Mouse (Mus musculus): ENCODE data around the gene Ccdc13. TPM values are rescaled to one million over a fixed set of nuclear protein-coding genes. Genes with fewer than 3 reads are reported as not detected.
A peak's percentile ranks its signal among the peaks of the same experiment; 100 is the strongest.

Gene Ccdc13
- polyA plus RNA-seq, 1 experiment from 2014 or later, result 0.56 TPM

DNA sequence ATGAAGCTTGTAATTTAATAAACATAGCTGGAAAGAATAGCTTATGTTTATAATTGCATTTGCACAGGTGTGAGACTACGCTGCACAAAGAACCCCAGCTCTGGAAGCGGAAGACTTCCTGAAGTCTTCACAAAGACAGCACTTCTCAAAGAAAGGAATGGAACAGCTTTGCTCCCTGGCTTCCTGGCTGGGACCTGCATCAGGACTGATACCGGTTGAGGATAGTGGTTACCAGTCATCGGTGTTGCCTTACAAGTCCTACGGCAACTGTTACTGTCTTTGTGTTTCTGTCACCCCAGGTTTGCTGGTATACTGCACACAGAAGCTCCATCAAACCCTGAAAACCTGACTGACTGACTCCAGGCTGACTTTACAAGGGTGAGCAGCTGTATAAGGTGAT, 30.2 kb upstream of the Ccdc13 start:
- Histone ChIP-seq H3K4me3 (replicated peaks; ENCODE audit: low read length) (no peak overlapping the region), H3K4me1 (ENCODE audit: control insufficient read depth, insufficient read depth, low read length) (peaks cover 17% of the 10 kb centered on the region), H3K9ac (ENCODE audit: low read length) (no peak overlapping the region), H3K4me2 (ENCODE audit: low read depth, low read length) (no peak overlapping the region), H3K27ac (ENCODE audit: low read length) (no peak overlapping the region), H3K9me3 (replicated peaks; ENCODE audit: control insufficient read depth, low read length) (no peaks in the 10 kb centered on the region), H3K27me3 (ENCODE audit: control insufficient read depth, insufficient read depth, low read length) (no peaks in the 10 kb centered on the region), H3K36me3 (ENCODE audit: control insufficient read depth, insufficient read depth, low read length) (no peaks in the 10 kb centered on the region)
- 77% methylated on average over 5 of the region's 5 CpGs for WGBS
- ATAC-seq (ENCODE audit: insufficient read depth, low FRiP score), result no peak

DNA sequence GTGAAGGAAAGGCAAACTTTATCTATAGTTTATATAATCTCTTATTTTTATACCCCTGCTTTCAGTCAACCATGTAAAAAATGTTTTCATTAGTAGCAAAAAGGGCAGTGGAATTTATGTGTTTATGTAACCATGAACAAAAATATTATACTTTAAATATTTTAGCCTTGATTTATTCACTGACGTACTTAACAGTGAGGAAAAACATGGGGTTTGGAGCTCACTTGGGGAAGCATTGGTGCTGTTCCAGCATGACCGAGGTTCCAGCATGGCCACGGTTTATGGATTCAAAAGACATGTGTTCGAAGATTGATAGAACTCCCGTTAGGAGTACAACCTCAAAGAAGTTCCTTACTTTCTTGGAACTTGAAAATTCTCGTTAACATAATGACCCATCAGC, 29.0 kb upstream of the Ccdc13 start:
- no peak overlapping the region for H3K9ac ChIP-seq (ENCODE audit: low read length)
- H3K9me3 ChIP-seq (replicated peaks; ENCODE audit: control insufficient read depth, low read length), result no peaks in the 10 kb centered on the region
- peak; percentile 65; the same call in 1 of the 2 replicates for ATAC-seq (ENCODE audit: insufficient read depth, low FRiP score)
- no peak overlapping the region for H3K4me3 ChIP-seq (replicated peaks; ENCODE audit: low read length)
- peaks cover 19% of the 10 kb centered on the region for H3K4me1 ChIP-seq (ENCODE audit: control insufficient read depth, insufficient read depth, low read length)
- 51% methylated on average over 6 of the region's 6 CpGs for WGBS
- H3K36me3 ChIP-seq (ENCODE audit: control insufficient read depth, insufficient read depth, low read length), result no peaks in the 10 kb centered on the region
- no peak overlapping the region for H3K4me2 ChIP-seq (ENCODE audit: low read depth, low read length)
- peak overlapping the region; percentile 79 for H3K27ac ChIP-seq (ENCODE audit: low read length)
- no peaks in the 10 kb centered on the region for H3K27me3 ChIP-seq (ENCODE audit: control insufficient read depth, insufficient read depth, low read length)

DNA sequence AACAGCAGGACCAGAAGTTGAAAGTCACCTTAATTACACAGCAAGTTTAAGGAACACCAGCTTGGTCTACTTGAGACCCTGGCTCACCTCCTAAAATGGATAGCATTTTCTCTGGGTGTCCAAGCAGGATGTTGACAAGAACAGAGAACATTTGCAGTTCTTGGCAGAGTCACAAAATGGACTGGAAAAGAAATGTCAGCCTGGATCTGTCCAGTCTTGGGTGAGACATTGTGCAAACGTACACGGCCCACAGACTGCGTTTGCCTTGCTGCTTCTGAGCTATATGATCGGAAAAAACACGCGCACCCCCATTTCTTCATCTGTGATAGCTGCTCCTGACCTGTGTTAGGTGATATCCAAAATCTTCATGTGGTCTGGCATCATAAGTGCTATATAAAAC, 28.4 kb upstream of the Ccdc13 start:
- no peak overlapping the region for H3K4me3 ChIP-seq (replicated peaks; ENCODE audit: low read length)
- 46% methylated on average over 6 of the region's 6 CpGs for WGBS
- peak overlapping the region; percentile 93 for H3K27ac ChIP-seq (ENCODE audit: low read length)
- H3K27me3 ChIP-seq (ENCODE audit: control insufficient read depth, insufficient read depth, low read length), result no peaks in the 10 kb centered on the region
- H3K9ac ChIP-seq (ENCODE audit: low read length), result no peak overlapping the region
- no peaks in the 10 kb centered on the region for H3K36me3 ChIP-seq (ENCODE audit: control insufficient read depth, insufficient read depth, low read length)
- peak; percentile 74; the same call in 1 of the 2 replicates for ATAC-seq (ENCODE audit: insufficient read depth, low FRiP score)
- peaks cover 19% of the 10 kb centered on the region for H3K4me1 ChIP-seq (ENCODE audit: control insufficient read depth, insufficient read depth, low read length)
- peak overlapping the region; percentile 38; the same call in 1 of the 2 replicates for H3K4me2 ChIP-seq (ENCODE audit: low read depth, low read length)
- H3K9me3 ChIP-seq (replicated peaks; ENCODE audit: control insufficient read depth, low read length), result no peaks in the 10 kb centered on the region

DNA sequence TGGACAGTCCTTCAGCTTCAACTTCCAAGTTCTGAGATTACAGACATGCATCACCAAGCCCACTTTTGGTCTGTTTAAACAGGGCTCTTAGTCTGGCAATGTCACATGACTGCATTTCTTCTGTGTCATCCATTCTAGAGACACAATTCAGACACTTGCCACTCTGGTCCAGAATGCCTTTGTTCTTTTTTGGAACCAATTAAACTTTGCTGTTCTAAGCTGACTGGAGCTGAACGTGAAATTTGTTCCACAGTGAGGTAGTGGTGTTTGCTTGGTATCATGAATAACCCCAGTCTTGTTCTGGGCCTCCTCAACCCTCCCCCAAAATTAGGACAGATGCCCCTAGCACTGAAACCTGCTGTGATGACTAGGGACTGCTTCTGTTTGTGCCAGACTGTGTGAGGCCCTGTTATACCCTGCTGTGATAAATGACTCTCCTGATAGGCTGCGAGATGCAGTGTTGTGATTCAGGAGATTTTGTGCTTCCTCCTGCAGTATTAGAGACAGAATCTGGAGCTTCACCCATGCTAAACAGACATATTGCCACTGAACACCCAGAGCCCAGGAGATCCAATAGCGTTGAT, 26.3 kb upstream of the Ccdc13 start:
- H3K9ac ChIP-seq (ENCODE audit: low read length), result no peak overlapping the region

DNA sequence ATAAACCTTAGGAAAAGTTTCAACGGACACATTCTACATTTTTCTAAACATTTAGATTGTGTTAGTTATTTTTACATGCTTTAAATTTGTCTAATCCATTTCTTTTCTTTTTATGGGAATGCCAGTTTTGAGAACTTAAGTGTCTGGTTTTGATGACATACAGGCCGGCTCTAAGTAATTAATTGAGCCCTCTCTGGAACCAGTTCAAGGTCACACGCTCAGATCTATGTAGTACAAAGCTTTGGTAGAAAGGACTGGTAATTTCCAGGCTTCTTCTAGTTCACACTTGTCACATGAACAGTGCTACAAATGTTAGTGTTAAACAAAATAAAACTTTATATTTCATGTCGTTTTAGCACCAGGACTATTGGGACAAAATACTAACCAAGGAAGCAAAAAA, 25.6 kb upstream of the Ccdc13 start:
- Histone ChIP-seq H3K36me3 (ENCODE audit: control insufficient read depth, insufficient read depth, low read length) (no peaks in the 10 kb centered on the region), H3K4me2 (ENCODE audit: low read depth, low read length) (no peak overlapping the region), H3K27me3 (ENCODE audit: control insufficient read depth, insufficient read depth, low read length) (no peaks in the 10 kb centered on the region), H3K4me1 (ENCODE audit: control insufficient read depth, insufficient read depth, low read length) (peaks cover 16% of the 10 kb centered on the region), H3K4me3 (replicated peaks; ENCODE audit: low read length) (no peak overlapping the region), H3K9me3 (replicated peaks; ENCODE audit: control insufficient read depth, low read length) (no peaks in the 10 kb centered on the region), H3K9ac (ENCODE audit: low read length) (no peak overlapping the region), H3K27ac (ENCODE audit: low read length) (no peak overlapping the region)
- ATAC-seq (ENCODE audit: insufficient read depth, low FRiP score), result no peak
- 38% methylated on average over 4 of the region's 4 CpGs for WGBS

More for the DNA sequence above, 26.3 kb upstream of the Ccdc13 start:
- no peak overlapping the region for H3K4me2 ChIP-seq (ENCODE audit: low read depth, low read length)
- H3K9me3 ChIP-seq (replicated peaks; ENCODE audit: control insufficient read depth, low read length), result no peaks in the 10 kb centered on the region
- H3K27me3 ChIP-seq (ENCODE audit: control insufficient read depth, insufficient read depth, low read length), result no peaks in the 10 kb centered on the region
- 40% methylated on average over 3 of the region's 3 CpGs for WGBS
- H3K4me1 ChIP-seq (ENCODE audit: control insufficient read depth, insufficient read depth, low read length), result peaks cover 16% of the 10 kb centered on the region
- ATAC-seq (ENCODE audit: insufficient read depth, low FRiP score), result no peak
- H3K4me3 ChIP-seq (replicated peaks; ENCODE audit: low read length), result no peak overlapping the region
- no peaks in the 10 kb centered on the region for H3K36me3 ChIP-seq (ENCODE audit: control insufficient read depth, insufficient read depth, low read length)
- peak overlapping the region; percentile 72 for H3K27ac ChIP-seq (ENCODE audit: low read length)

DNA sequence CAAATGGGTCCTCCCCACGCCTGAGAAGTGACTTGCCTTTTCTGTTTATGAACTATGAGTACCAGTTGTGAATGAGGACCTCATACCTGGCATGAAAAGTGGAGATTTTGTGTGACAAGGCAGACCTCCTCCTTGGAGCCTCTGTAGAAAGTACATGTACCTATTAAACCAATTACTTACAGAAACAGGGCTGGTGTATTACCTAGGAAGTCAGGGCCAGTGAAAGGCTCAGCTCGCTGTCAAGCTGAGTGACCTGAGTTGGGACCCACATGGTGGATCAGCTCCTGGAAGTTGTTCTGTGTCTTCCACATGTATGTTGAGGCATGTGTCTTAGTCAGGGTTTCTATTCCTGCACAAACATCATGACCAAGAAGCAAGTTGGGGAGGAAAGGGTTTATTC, 21.7 kb upstream of the Ccdc13 start:
- Histone ChIP-seq H3K4me3 (replicated peaks; ENCODE audit: low read length) (no peak overlapping the region), H3K4me2 (ENCODE audit: low read depth, low read length) (no peak overlapping the region), H3K9ac (ENCODE audit: low read length) (no peak overlapping the region), H3K9me3 (replicated peaks; ENCODE audit: control insufficient read depth, low read length) (no peaks in the 10 kb centered on the region), H3K4me1 (ENCODE audit: control insufficient read depth, insufficient read depth, low read length) (peaks cover 13% of the 10 kb centered on the region), H3K27ac (ENCODE audit: low read length) (no peak overlapping the region), H3K27me3 (ENCODE audit: control insufficient read depth, insufficient read depth, low read length) (no peaks in the 10 kb centered on the region), H3K36me3 (ENCODE audit: control insufficient read depth, insufficient read depth, low read length) (peaks cover 6% of the 10 kb centered on the region; the same call in 1 of the 2 replicates)
- no peak for ATAC-seq (ENCODE audit: insufficient read depth, low FRiP score)
- 92% methylated on average over 2 of the region's 2 CpGs for WGBS

DNA sequence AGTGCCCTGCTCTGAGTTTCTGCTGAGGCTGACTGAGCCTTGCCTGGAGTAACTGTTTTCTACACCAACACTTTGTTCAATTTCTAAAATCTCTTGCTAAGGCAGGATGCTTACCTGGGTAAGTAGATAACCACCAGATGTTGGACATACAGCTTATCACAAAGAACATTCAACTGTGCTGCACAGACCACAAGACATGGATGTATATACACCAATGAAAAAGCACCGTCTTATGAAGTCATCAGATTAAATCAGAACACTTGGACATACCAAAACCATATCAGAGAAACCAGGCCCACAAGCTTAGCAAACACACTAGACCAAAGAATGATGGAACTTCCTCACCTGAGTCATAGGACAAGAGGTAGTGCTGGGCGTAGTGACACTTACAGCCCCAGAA, 20.1 kb upstream of the Ccdc13 start:
- ATAC-seq (ENCODE audit: insufficient read depth, low FRiP score), result no peak
- H3K4me3 ChIP-seq (replicated peaks; ENCODE audit: low read length), result no peak overlapping the region
- H3K4me1 ChIP-seq (ENCODE audit: control insufficient read depth, insufficient read depth, low read length), result peaks cover 9% of the 10 kb centered on the region
- WGBS, result 87% methylated on average over 2 of the region's 2 CpGs
- H3K9ac ChIP-seq (ENCODE audit: low read length), result no peak overlapping the region
- no peak overlapping the region for H3K27ac ChIP-seq (ENCODE audit: low read length)
- H3K27me3 ChIP-seq (ENCODE audit: control insufficient read depth, insufficient read depth, low read length), result no peaks in the 10 kb centered on the region
- no peak overlapping the region for H3K4me2 ChIP-seq (ENCODE audit: low read depth, low read length)
- peaks cover 6% of the 10 kb centered on the region; the same call in 1 of the 2 replicates for H3K36me3 ChIP-seq (ENCODE audit: control insufficient read depth, insufficient read depth, low read length)
- H3K9me3 ChIP-seq (replicated peaks; ENCODE audit: control insufficient read depth, low read length), result no peaks in the 10 kb centered on the region

DNA sequence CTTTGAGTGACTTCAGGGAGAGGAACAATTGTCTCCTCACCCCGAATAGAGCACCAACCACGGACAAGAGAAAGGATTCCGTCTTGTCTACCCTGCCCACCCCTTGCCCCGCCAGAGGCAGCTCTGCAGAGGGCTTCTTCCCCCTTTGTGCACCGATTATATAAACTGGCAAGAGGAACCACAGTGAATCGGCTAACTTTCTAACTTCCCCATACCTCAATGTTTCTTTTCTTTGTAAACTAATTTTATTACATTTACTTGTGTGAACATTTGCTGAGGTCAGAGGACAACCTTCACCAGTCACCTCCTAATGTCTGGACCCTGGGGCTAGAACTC, 18.9 kb upstream of the Ccdc13 start, which contains the start of gene Higd1a:
TSS of gene Higd1a (minus strand) at position 210 of the 336 bp plus-strand sequence.
- Histone ChIP-seq H3K9me3 (replicated peaks; ENCODE audit: control insufficient read depth, low read length) (no peaks in the 10 kb centered on the region), H3K9ac (ENCODE audit: low read length) (peak within 1 kb of the TSS; percentile 89), H3K27me3 (ENCODE audit: control insufficient read depth, insufficient read depth, low read length) (no peaks in the 10 kb centered on the region), H3K4me3 (replicated peaks; ENCODE audit: low read length) (peak within 1 kb of the TSS; percentile 86), H3K36me3 (ENCODE audit: control insufficient read depth, insufficient read depth, low read length) (peaks cover 6% of the 10 kb centered on the region; the same call in 1 of the 2 replicates), H3K4me1 (ENCODE audit: control insufficient read depth, insufficient read depth, low read length) (peaks cover 15% of the 10 kb centered on the region), H3K4me2 (ENCODE audit: low read depth, low read length) (peak within 1 kb of the TSS; percentile 64), H3K27ac (ENCODE audit: low read length) (peak within 1 kb of the TSS; percentile 99)
- 13% methylated on average over 6 of the region's 6 CpGs for WGBS
- ATAC-seq (ENCODE audit: insufficient read depth, low FRiP score), result no peak

DNA sequence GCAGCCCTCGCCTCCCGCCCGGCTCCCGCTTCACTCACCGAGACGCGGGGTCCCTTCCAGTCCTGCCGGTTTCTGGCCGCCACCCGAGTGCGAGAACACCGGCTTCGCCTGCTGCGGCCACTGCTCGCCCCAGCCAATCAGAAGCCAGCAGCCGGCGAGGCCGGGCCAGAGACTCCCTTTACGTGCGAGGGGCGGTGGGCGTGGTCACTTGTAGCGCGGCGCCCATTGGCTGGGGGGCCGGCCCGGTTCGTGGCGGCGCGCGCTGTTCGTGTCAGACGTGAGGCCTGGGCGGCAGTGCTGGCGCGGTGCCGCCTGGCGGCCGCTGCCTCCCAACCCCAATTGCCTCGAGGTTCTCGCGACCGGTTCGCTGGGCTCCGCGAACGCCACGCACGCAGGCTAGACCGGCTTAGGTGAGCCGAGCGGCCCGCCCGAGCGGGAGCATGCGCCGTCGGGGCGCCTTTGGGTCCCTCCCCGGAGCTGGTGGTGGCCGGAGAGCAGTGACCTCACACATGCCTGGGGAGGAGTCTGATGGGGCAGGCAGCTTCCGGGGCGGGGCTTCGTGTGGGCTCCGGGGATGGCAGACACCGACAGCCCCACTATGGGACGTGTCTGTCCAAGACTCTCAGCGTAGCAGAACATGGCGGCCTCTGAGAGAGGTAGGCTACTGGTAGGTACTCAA, 18.4 kb upstream of the Ccdc13 start:
- Histone ChIP-seq H3K4me2 (ENCODE audit: low read depth, low read length) (peak overlapping the region; percentile 64), H3K4me3 (replicated peaks; ENCODE audit: low read length) (peak overlapping the region; percentile 86), H3K27me3 (ENCODE audit: control insufficient read depth, insufficient read depth, low read length) (no peaks in the 10 kb centered on the region), H3K9ac (ENCODE audit: low read length) (peak overlapping the region; percentile 89), H3K9me3 (replicated peaks; ENCODE audit: control insufficient read depth, low read length) (no peaks in the 10 kb centered on the region), H3K27ac (ENCODE audit: low read length) (peak overlapping the region; percentile 99), H3K36me3 (ENCODE audit: control insufficient read depth, insufficient read depth, low read length) (peaks cover 6% of the 10 kb centered on the region; the same call in 1 of the 2 replicates), H3K4me1 (ENCODE audit: control insufficient read depth, insufficient read depth, low read length) (peaks cover 15% of the 10 kb centered on the region)
- ATAC-seq (ENCODE audit: insufficient read depth, low FRiP score), result peak; percentile 98
- WGBS, result under 1% methylated on average over 69 of the region's 70 CpGs
